Mouse (Mus musculus): ENCODE data around the gene Mag. TPM values are rescaled to one million over a fixed set of nuclear protein-coding genes. Genes with fewer than 3 reads are reported as not detected.
A peak's percentile ranks its signal among the peaks of the same experiment; 100 is the strongest.

The Mag gene
- total and polyA plus RNA-seq, 2 experiments from 2014 or later = 14.4 to 48.7 TPM

DNA sequence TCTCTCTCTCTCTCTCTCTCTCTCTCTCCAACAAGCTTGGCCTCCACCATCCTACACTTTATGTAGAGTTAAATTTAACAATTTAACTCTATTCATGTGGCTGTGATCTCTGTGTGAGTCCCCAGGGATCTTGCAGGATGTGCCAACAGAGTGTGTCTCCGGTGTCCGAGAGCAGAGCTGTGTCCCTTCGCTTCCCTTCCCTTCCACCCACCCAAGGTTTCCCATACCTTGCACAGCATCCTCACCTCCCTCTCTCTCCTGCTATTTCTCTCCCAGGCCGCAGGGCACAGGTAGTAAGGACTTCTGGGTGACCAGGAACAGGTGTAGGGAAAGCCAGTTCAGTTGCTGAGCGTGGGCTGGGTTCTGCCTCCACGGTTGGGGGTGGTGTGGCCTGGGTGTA lies 35.7 kb downstream of the Mag start:
- no peak for ATAC-seq
- H3K36me3 ChIP-seq (ENCODE audit: insufficient read depth, low read length) = no peaks in the 10 kb centered on the region
- no peaks in the 10 kb centered on the region for H3K4me1 ChIP-seq (ENCODE audit: insufficient read depth, low read length)
- no peak overlapping the region for H3K9ac ChIP-seq (replicated peaks; ENCODE audit: low read length)
- H3K9me3 ChIP-seq (ENCODE audit: low read length) = no peaks in the 10 kb centered on the region
- H3K27me3 ChIP-seq (ENCODE audit: insufficient read depth, low read length) = no peaks in the 10 kb centered on the region
- H3K4me2 ChIP-seq (ENCODE audit: low read depth, low read length) = no peak overlapping the region
- H3K4me3 ChIP-seq (ENCODE audit: low read length) = no peak overlapping the region
- DNase-seq (ENCODE audit: low spot score) = no peak
- H3K27ac ChIP-seq = no peak overlapping the region
- 89% methylated on average over 6 of the region's 6 CpGs for WGBS
- TF ChIP-seq CTCF (IDR thresholded peaks at IDR 0.05; ENCODE audit: low read depth) = no peak

DNA sequence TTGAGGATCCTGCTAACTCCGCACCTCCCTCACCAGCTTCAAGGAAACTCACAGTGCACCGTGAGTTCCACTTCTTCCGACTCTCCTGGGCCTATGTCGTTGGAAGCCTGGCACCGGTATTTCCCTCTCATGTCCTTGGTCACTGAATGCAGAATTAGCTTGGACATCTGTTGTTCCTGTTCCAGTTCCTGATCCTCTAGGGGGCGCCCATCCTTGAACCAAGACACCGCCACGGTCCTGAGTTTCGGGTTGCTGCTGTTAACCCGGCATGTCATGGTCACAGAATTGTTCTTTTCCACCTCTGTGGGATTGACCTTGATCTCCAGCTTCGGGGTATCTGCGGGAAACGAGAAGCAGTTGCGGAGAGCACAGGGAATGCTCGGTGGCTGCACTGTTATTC lies 41.6 kb downstream of the Mag start:
- 0 out of 2 replicates have a peak overlapping the region, but pooled peaks have one; percentile 30 for H3K4me2 ChIP-seq (ENCODE audit: low read depth, low read length)
- 28% methylated on average over 15 of the region's 15 CpGs for WGBS
- H3K4me3 ChIP-seq (ENCODE audit: low read length) = no peak overlapping the region
- TF ChIP-seq CTCF (IDR thresholded peaks at IDR 0.05; ENCODE audit: low read depth) = peak; percentile 77
- H3K27ac ChIP-seq = no peak overlapping the region
- no peaks in the 10 kb centered on the region for H3K4me1 ChIP-seq (ENCODE audit: insufficient read depth, low read length)
- no peak overlapping the region for H3K9ac ChIP-seq (replicated peaks; ENCODE audit: low read length)
- H3K36me3 ChIP-seq (ENCODE audit: insufficient read depth, low read length) = no peaks in the 10 kb centered on the region
- peak; percentile 81 for DNase-seq (ENCODE audit: low spot score)
- 0 out of 2 replicates have a peak, but pooled peaks have one; percentile 49 for ATAC-seq
- H3K9me3 ChIP-seq (ENCODE audit: low read length) = no peaks in the 10 kb centered on the region
- H3K27me3 ChIP-seq (ENCODE audit: insufficient read depth, low read length) = no peaks in the 10 kb centered on the region

DNA sequence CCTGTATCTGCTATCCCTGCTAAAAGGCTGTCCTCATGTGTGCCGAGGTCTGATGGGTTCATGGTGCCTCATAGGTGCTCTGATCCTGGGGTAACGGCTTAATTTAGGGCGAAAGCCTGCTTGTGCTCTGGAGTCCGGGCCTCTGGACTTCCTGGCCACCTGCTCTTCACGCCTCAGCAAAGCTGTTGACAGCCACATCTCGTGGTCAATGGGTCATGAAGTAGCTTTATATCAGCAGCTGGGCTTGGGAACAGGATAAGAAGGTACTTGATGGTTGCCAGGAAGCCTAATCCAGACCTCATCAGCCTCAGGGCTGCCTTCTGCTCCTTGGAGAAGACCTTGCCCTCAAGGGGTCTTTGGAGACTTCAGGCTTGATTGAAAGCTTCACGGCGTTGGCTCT lies 51.3 kb downstream of the Mag start:
- Histone ChIP-seq H3K4me1 (ENCODE audit: insufficient read depth, low read length) (no peaks in the 10 kb centered on the region), H3K27me3 (ENCODE audit: insufficient read depth, low read length) (no peaks in the 10 kb centered on the region), H3K9ac (replicated peaks; ENCODE audit: low read length) (no peak overlapping the region), H3K4me2 (ENCODE audit: low read depth, low read length) (no peak overlapping the region), H3K27ac (no peak overlapping the region), H3K9me3 (ENCODE audit: low read length) (no peaks in the 10 kb centered on the region), H3K36me3 (ENCODE audit: insufficient read depth, low read length) (no peaks in the 10 kb centered on the region), H3K4me3 (ENCODE audit: low read length) (no peak overlapping the region)
- 58% methylated on average over 8 of the region's 8 CpGs for WGBS
- no peak for DNase-seq (ENCODE audit: low spot score)
- no peak for TF ChIP-seq CTCF (IDR thresholded peaks at IDR 0.05; ENCODE audit: low read depth)
- no peak for ATAC-seq

DNA sequence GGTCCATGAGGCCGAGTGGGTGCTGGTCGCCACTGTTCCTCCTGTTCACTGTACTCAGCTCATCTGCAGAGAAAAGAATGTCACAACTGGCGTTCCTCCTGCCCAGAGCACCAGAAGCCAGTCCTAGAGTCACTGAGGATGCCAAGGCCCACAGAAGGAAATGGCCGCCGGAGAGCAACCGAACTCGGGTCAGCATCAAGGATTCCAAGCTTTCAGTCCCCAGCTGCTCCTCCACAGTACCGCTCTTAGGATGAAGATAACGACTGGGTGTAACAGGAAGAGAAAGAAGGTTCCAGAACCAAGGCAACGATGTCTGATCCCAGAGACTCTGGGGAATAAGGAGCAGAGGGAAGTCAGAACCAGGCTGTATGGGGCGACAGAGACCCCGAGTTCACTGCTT lies 53.2 kb downstream of the Mag start, which contains the start of gene Ffar1:
Gene Ffar1 (minus strand): TSS at position 101 of the 400 bp plus-strand sequence.
- Histone ChIP-seq H3K9ac (replicated peaks; ENCODE audit: low read length) (no peak within 1 kb of the TSS), H3K4me1 (ENCODE audit: insufficient read depth, low read length) (no peaks in the 10 kb centered on the region), H3K4me3 (ENCODE audit: low read length) (no peak within 1 kb of the TSS), H3K27me3 (ENCODE audit: insufficient read depth, low read length) (no peaks in the 10 kb centered on the region), H3K4me2 (ENCODE audit: low read depth, low read length) (no peak within 1 kb of the TSS), H3K9me3 (ENCODE audit: low read length) (no peaks in the 10 kb centered on the region), H3K27ac (0 out of 2 replicates have a peak within 1 kb of the TSS, but pooled peaks have one; percentile 20), H3K36me3 (ENCODE audit: insufficient read depth, low read length) (no peaks in the 10 kb centered on the region)
- WGBS = 81% methylated on average over 12 of the region's 12 CpGs
- no peak for ATAC-seq
- no peak for TF ChIP-seq CTCF (IDR thresholded peaks at IDR 0.05; ENCODE audit: low read depth)
- no peak for DNase-seq (ENCODE audit: low spot score)

DNA sequence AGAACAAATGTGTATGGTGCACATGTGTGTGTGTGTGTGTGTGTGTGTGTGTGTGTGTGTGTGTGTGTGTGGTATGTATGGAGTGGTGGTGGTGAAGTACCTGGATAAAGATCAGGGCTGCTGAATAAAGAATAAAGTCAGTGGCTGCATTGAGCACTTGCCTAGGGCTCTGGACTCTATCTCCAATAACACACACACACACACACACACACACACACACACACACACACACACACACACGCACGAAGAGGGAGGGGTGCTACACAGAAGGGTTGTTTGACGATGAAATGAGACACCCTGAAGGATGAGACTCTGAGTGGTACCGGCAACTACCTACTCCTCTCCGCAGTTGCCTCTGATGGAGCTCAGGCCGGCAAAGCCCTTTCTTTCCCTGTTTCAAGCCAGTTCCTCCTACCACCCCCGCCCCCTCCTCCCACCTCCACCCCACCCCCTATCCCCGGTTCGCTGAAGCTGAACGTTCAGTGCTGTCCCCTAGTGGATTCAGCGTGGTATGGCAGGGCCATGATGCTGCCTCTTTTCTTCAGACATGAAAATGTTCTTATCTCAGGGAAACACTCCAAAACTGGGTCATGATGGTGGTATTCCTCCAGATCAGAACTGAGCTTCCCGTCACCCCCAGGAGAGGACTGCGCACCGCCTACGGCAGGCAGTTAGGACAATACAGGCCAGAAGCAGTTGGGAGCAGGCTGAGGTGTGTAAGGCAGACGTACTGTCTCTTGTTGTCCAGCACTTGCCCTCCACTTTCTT lies 54.9 kb downstream of the Mag start:
- DNase-seq (ENCODE audit: low spot score) = peak; percentile 90
- 10% methylated on average over 15 of the region's 16 CpGs for WGBS
- ATAC-seq = peak; percentile 68
- Histone ChIP-seq H3K9me3 (ENCODE audit: low read length) (no peaks in the 10 kb centered on the region), H3K4me1 (ENCODE audit: insufficient read depth, low read length) (no peaks in the 10 kb centered on the region), H3K4me2 (ENCODE audit: low read depth, low read length) (peak overlapping the region; percentile 44), H3K36me3 (ENCODE audit: insufficient read depth, low read length) (no peaks in the 10 kb centered on the region), H3K9ac (replicated peaks; ENCODE audit: low read length) (no peak overlapping the region), H3K4me3 (ENCODE audit: low read length) (peak overlapping the region; percentile 18), H3K27me3 (ENCODE audit: insufficient read depth, low read length) (no peaks in the 10 kb centered on the region), H3K27ac (0 out of 2 replicates have a peak overlapping the region, but pooled peaks have one; percentile 20)
- peak; percentile 86 for TF ChIP-seq CTCF (IDR thresholded peaks at IDR 0.05; ENCODE audit: low read depth)

DNA sequence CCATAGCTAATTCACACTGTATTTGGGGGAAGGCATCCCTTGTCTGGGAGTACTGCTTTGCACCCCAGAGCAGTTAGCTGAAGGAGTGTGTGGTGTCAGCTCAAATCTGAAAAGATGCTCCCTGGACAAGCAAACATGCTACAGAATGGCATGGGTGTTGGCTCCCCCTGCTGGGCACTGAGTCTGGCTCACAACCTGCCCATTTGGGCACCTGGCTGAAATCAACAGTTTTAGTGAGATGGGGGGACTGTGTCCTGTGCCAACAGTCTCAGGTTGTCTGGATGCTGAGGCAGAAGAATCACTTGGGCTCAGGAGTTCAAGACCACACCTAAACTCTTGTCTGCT lies 55.4 kb downstream of the Mag start:
- peak; percentile 90 for TF ChIP-seq CTCF (IDR thresholded peaks at IDR 0.05; ENCODE audit: low read depth)
- ATAC-seq (peak; percentile 63), DNase-seq (ENCODE audit: low spot score) (peak; percentile 87)
- Histone ChIP-seq H3K27ac (no peak overlapping the region), H3K4me3 (ENCODE audit: low read length) (no peak overlapping the region), H3K9me3 (ENCODE audit: low read length) (no peaks in the 10 kb centered on the region), H3K4me2 (ENCODE audit: low read depth, low read length) (peak overlapping the region; percentile 44; the same call in 1 of the 2 replicates), H3K4me1 (ENCODE audit: insufficient read depth, low read length) (no peaks in the 10 kb centered on the region), H3K36me3 (ENCODE audit: insufficient read depth, low read length) (no peaks in the 10 kb centered on the region), H3K9ac (replicated peaks; ENCODE audit: low read length) (no peak overlapping the region), H3K27me3 (ENCODE audit: insufficient read depth, low read length) (no peaks in the 10 kb centered on the region)

DNA sequence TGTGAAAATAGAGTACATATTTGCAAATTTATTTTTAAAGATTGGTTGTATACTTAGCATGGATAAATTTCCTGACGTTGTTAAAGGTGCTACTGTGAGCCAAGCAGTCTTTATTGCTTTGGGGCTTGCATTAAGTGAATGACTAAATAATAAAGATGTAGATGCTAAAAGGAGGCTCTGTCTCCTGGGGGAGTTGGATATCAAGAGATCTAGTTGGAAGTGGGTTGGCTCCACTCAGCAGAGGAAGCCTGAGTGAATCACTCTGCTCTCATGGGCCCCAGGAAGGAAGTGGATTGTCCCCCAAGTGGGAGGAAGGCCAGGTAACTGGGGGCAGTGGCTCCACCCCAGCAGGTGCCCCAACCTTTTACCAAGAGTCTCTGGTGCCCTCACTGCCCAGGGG lies 56.9 kb downstream of the Mag start:
- WGBS = 70% methylated on average over 1 of the region's 1 CpGs
- Histone ChIP-seq H3K27me3 (ENCODE audit: insufficient read depth, low read length) (no peaks in the 10 kb centered on the region), H3K4me2 (ENCODE audit: low read depth, low read length) (no peak overlapping the region), H3K9ac (replicated peaks; ENCODE audit: low read length) (no peak overlapping the region), H3K4me3 (ENCODE audit: low read length) (no peak overlapping the region), H3K9me3 (ENCODE audit: low read length) (no peaks in the 10 kb centered on the region), H3K36me3 (ENCODE audit: insufficient read depth, low read length) (no peaks in the 10 kb centered on the region), H3K4me1 (ENCODE audit: insufficient read depth, low read length) (no peaks in the 10 kb centered on the region), H3K27ac (no peak overlapping the region)
- ATAC-seq (no peak), DNase-seq (ENCODE audit: low spot score) (no peak)
- TF ChIP-seq CTCF (IDR thresholded peaks at IDR 0.05; ENCODE audit: low read depth) = no peak

All from hindbrain, postnatal 0 days (tissue).